Mouse (Mus musculus): Measurements from ENCODE around the gene Ace3. TPM values are rescaled to one million over a fixed set of nuclear protein-coding genes. Genes with fewer than 3 reads are reported as not detected.

Gene Ace3
- polyA plus RNA-seq, 1 experiment from 2014 or later, result not detected

GRCm38 (mm10) chr11:106001718-106002117, 7.2 kb downstream of the Ace3 start:
- H3K4me1 ChIP-seq (ENCODE audit: control insufficient read depth, insufficient read depth, low read length), result no peaks in the 10 kb centered on the region
- 38% methylated on average over 4 of the region's 4 CpGs for WGBS
- no peak for ATAC-seq

GRCm38 (mm10) chr11:106004576-106004975, 10.1 kb downstream of the Ace3 start:
- no peak for ATAC-seq
- no peaks in the 10 kb centered on the region for H3K9me3 ChIP-seq (replicated peaks; ENCODE audit: control insufficient read depth, low read length, poor library complexity, severe bottlenecking)
- no peak overlapping the region for H3K4me2 ChIP-seq (ENCODE audit: low read length)
- peaks cover 2% of the 10 kb centered on the region; the same call in 1 of the 2 replicates for H3K27me3 ChIP-seq (ENCODE audit: control insufficient read depth, insufficient read depth, low read depth, low read length)
- no peak overlapping the region for H3K9ac ChIP-seq (ENCODE audit: low read depth, low read length)
- H3K4me3 ChIP-seq (ENCODE audit: low read depth, low read length), result no peak overlapping the region
- no peaks in the 10 kb centered on the region for H3K4me1 ChIP-seq (ENCODE audit: control insufficient read depth, insufficient read depth, low read length)
- H3K27ac ChIP-seq (ENCODE audit: low read length), result no peak overlapping the region
- no peaks in the 10 kb centered on the region for H3K36me3 ChIP-seq (ENCODE audit: control insufficient read depth, insufficient read depth, low read length)
- WGBS, result 83% methylated on average over 1 of the region's 1 CpGs

More at GRCm38 (mm10) chr11:106001718-106002117, 7.2 kb downstream of the Ace3 start:
- Histone ChIP-seq H3K27me3 (ENCODE audit: control insufficient read depth, insufficient read depth, low read depth, low read length) (no peaks in the 10 kb centered on the region), H3K36me3 (ENCODE audit: control insufficient read depth, insufficient read depth, low read length) (no peaks in the 10 kb centered on the region), H3K4me3 (ENCODE audit: low read depth, low read length) (no peak overlapping the region), H3K4me2 (ENCODE audit: low read length) (no peak overlapping the region), H3K9me3 (replicated peaks; ENCODE audit: control insufficient read depth, low read length, poor library complexity, severe bottlenecking) (no peaks in the 10 kb centered on the region), H3K27ac (ENCODE audit: low read length) (no peak overlapping the region), H3K9ac (ENCODE audit: low read depth, low read length) (no peak overlapping the region)

GRCm38 (mm10) chr11:106005970-106006369, 11.5 kb downstream of the Ace3 start:
- peaks cover 2% of the 10 kb centered on the region; the same call in 1 of the 2 replicates for H3K27me3 ChIP-seq (ENCODE audit: control insufficient read depth, insufficient read depth, low read depth, low read length)
- no peaks in the 10 kb centered on the region for H3K4me1 ChIP-seq (ENCODE audit: control insufficient read depth, insufficient read depth, low read length)
- no peak for ATAC-seq
- no peak overlapping the region for H3K27ac ChIP-seq (ENCODE audit: low read length)
- no peaks in the 10 kb centered on the region for H3K9me3 ChIP-seq (replicated peaks; ENCODE audit: control insufficient read depth, low read length, poor library complexity, severe bottlenecking)
- no peak overlapping the region for H3K4me2 ChIP-seq (ENCODE audit: low read length)
- 33% methylated on average over 5 of the region's 5 CpGs for WGBS
- no peak overlapping the region for H3K9ac ChIP-seq (ENCODE audit: low read depth, low read length)
- no peaks in the 10 kb centered on the region for H3K36me3 ChIP-seq (ENCODE audit: control insufficient read depth, insufficient read depth, low read length)
- no peak overlapping the region for H3K4me3 ChIP-seq (ENCODE audit: low read depth, low read length)

- H3K27ac ChIP-seq (ENCODE audit: low read length), result no peak within 1 kb of the TSS
- peak within 1 kb of the TSS; percentile 13; the same call in 1 of the 2 replicates for H3K4me3 ChIP-seq (ENCODE audit: low read depth, low read length)
- peak within 1 kb of the TSS; percentile 53 for H3K4me2 ChIP-seq (ENCODE audit: low read length)
- H3K36me3 ChIP-seq (ENCODE audit: control insufficient read depth, insufficient read depth, low read length), result no peaks in the 10 kb centered on the region
- ATAC-seq, result 0 out of 2 replicates have a peak, but pooled peaks have one; percentile 5
- under 1% methylated on average over 23 of the region's 25 CpGs for WGBS
- no peaks in the 10 kb centered on the region for H3K4me1 ChIP-seq (ENCODE audit: control insufficient read depth, insufficient read depth, low read length)
- peak within 1 kb of the TSS; percentile 55 for H3K9ac ChIP-seq (ENCODE audit: low read depth, low read length)
- H3K27me3 ChIP-seq (ENCODE audit: control insufficient read depth, insufficient read depth, low read depth, low read length), result peaks cover 2% of the 10 kb centered on the region; the same call in 1 of the 2 replicates
- no peaks in the 10 kb centered on the region for H3K9me3 ChIP-seq (replicated peaks; ENCODE audit: control insufficient read depth, low read length, poor library complexity, severe bottlenecking)
Observed at GRCm38 (mm10) chr11:106007821-106008220, 13.3 kb downstream of the Ace3 start, which contains the start of gene Kcnh6. Kcnh6 (plus strand) TSS chr11:106008124.

GRCm38 (mm10) chr11:106012711-106013110, 18.2 kb downstream of the Ace3 start:
- ATAC-seq, result no peak
- Histone ChIP-seq H3K4me1 (ENCODE audit: control insufficient read depth, insufficient read depth, low read length) (peaks cover 5% of the 10 kb centered on the region), H3K4me2 (ENCODE audit: low read length) (no peak overlapping the region), H3K27me3 (ENCODE audit: control insufficient read depth, insufficient read depth, low read depth, low read length) (peaks cover 2% of the 10 kb centered on the region; the same call in 1 of the 2 replicates), H3K4me3 (ENCODE audit: low read depth, low read length) (no peak overlapping the region), H3K36me3 (ENCODE audit: control insufficient read depth, insufficient read depth, low read length) (no peaks in the 10 kb centered on the region), H3K9me3 (replicated peaks; ENCODE audit: control insufficient read depth, low read length, poor library complexity, severe bottlenecking) (no peaks in the 10 kb centered on the region), H3K9ac (ENCODE audit: low read depth, low read length) (no peak overlapping the region), H3K27ac (ENCODE audit: low read length) (no peak overlapping the region)
- WGBS, result 57% methylated on average over 7 of the region's 7 CpGs

- H3K4me2 ChIP-seq (ENCODE audit: low read length), result no peak overlapping the region
- no peaks in the 10 kb centered on the region for H3K36me3 ChIP-seq (ENCODE audit: control insufficient read depth, insufficient read depth, low read length)
- H3K4me1 ChIP-seq (ENCODE audit: control insufficient read depth, insufficient read depth, low read length), result peaks cover 5% of the 10 kb centered on the region
- peaks cover under 1% of the 10 kb centered on the region; the same call in 1 of the 2 replicates for H3K27me3 ChIP-seq (ENCODE audit: control insufficient read depth, insufficient read depth, low read depth, low read length)
- H3K9ac ChIP-seq (ENCODE audit: low read depth, low read length), result no peak overlapping the region
- H3K4me3 ChIP-seq (ENCODE audit: low read depth, low read length), result no peak overlapping the region
- WGBS, result 63% methylated on average over 11 of the region's 11 CpGs
- ATAC-seq, result peak; percentile 64; the same call in 1 of the 2 replicates
- H3K27ac ChIP-seq (ENCODE audit: low read length), result no peak overlapping the region
- H3K9me3 ChIP-seq (replicated peaks; ENCODE audit: control insufficient read depth, low read length, poor library complexity, severe bottlenecking), result no peaks in the 10 kb centered on the region
Observed at GRCm38 (mm10) chr11:106013556-106014225, 19.2 kb downstream of the Ace3 start.

GRCm38 (mm10) chr11:106016440-106016839, 22.0 kb downstream of the Ace3 start:
- H3K4me1 ChIP-seq (ENCODE audit: control insufficient read depth, insufficient read depth, low read length), result peaks cover 13% of the 10 kb centered on the region
- ATAC-seq, result no peak
- no peaks in the 10 kb centered on the region for H3K9me3 ChIP-seq (replicated peaks; ENCODE audit: control insufficient read depth, low read length, poor library complexity, severe bottlenecking)
- H3K27me3 ChIP-seq (ENCODE audit: control insufficient read depth, insufficient read depth, low read depth, low read length), result no peaks in the 10 kb centered on the region
- 83% methylated on average over 5 of the region's 5 CpGs for WGBS
- H3K4me2 ChIP-seq (ENCODE audit: low read length), result no peak overlapping the region
- no peak overlapping the region for H3K27ac ChIP-seq (ENCODE audit: low read length)
- no peak overlapping the region for H3K4me3 ChIP-seq (ENCODE audit: low read depth, low read length)
- no peaks in the 10 kb centered on the region for H3K36me3 ChIP-seq (ENCODE audit: control insufficient read depth, insufficient read depth, low read length)
- H3K9ac ChIP-seq (ENCODE audit: low read depth, low read length), result no peak overlapping the region

GRCm38 (mm10) chr11:106020051-106020763, 25.7 kb downstream of the Ace3 start:
- Histone ChIP-seq H3K36me3 (ENCODE audit: control insufficient read depth, insufficient read depth, low read length) (no peaks in the 10 kb centered on the region), H3K4me3 (ENCODE audit: low read depth, low read length) (peak overlapping the region; percentile 57), H3K4me2 (ENCODE audit: low read length) (peak overlapping the region; percentile 75), H3K27ac (ENCODE audit: low read length) (peak overlapping the region; percentile 84), H3K9ac (ENCODE audit: low read depth, low read length) (peak overlapping the region; percentile 77), H3K9me3 (replicated peaks; ENCODE audit: control insufficient read depth, low read length, poor library complexity, severe bottlenecking) (no peaks in the 10 kb centered on the region), H3K27me3 (ENCODE audit: control insufficient read depth, insufficient read depth, low read depth, low read length) (no peaks in the 10 kb centered on the region), H3K4me1 (ENCODE audit: control insufficient read depth, insufficient read depth, low read length) (peaks cover 8% of the 10 kb centered on the region)
- under 1% methylated on average over 50 of the region's 50 CpGs for WGBS
- ATAC-seq, result peak; percentile 83

GRCm38 (mm10) chr11:106025774-106026173, 31.3 kb downstream of the Ace3 start:
- no peak overlapping the region for H3K27ac ChIP-seq (ENCODE audit: low read length)
- no peaks in the 10 kb centered on the region for H3K36me3 ChIP-seq (ENCODE audit: control insufficient read depth, insufficient read depth, low read length)
- no peak for ATAC-seq
- no peaks in the 10 kb centered on the region for H3K27me3 ChIP-seq (ENCODE audit: control insufficient read depth, insufficient read depth, low read depth, low read length)
- H3K4me2 ChIP-seq (ENCODE audit: low read length), result no peak overlapping the region
- no peak overlapping the region for H3K4me3 ChIP-seq (ENCODE audit: low read depth, low read length)
- peaks cover 6% of the 10 kb centered on the region for H3K4me1 ChIP-seq (ENCODE audit: control insufficient read depth, insufficient read depth, low read length)
- H3K9ac ChIP-seq (ENCODE audit: low read depth, low read length), result no peak overlapping the region
- H3K9me3 ChIP-seq (replicated peaks; ENCODE audit: control insufficient read depth, low read length, poor library complexity, severe bottlenecking), result no peaks in the 10 kb centered on the region
- WGBS, result 87% methylated on average over 3 of the region's 3 CpGs
